ENCODE assay signal across 10 mouse cellular contexts in the genomic region with DNA sequence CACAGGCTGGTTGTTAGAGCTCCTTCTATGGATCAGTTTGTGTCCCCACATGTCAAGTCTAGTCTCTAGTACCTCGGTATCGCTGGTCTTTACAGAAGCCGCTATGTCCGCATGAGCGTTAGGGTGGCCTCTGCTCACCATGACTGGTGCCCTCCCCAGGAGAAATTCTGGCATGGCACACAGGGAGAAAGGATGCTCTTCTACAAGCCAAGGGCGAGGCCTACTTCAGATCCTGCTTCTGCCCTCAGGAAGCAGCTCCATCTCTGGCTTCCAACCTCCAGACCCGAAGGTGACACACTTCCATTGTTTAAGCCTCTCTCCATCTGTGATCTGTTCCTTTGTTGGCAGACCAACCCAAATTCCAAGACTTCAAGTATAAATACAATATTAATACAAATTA.
"Had no signal": no experiment of that assay in that cellular context is flagged by ENCODE, and none has a peak within 500 bp of the region (broad histone marks: within the 10 kb centered on the region; RNA-seq: fewer than 3 reads in every experiment).

No protein-coding gene starts in this region.

- H3K27me3 ChIP-seq: limb, embryonic 12.5 days; midbrain, embryonic 13.5 days had no signal

- ATAC-seq: intestine, embryonic 16.5 days; midbrain, embryonic 13.5 days had no signal

- H3K36me3 ChIP-seq: limb, embryonic 12.5 days; midbrain, embryonic 13.5 days had no signal

- DNase-seq: layer of hippocampus, adult 9-11 months; layer of hippocampus, postnatal 36 days; lung, adult 18-20 months; lung, postnatal 10 days; right cerebral cortex, postnatal 14 days; thymus, postnatal 36 days had no signal

- H3K9ac ChIP-seq: limb, embryonic 12.5 days; liver, embryonic 14.5 days; midbrain, embryonic 13.5 days had no signal

- H3K27ac ChIP-seq: limb, embryonic 12.5 days; liver, embryonic 14.5 days; midbrain, embryonic 13.5 days had no signal

- H3K4me2 ChIP-seq: limb, embryonic 12.5 days; midbrain, embryonic 13.5 days had no signal

- H3K9me3 ChIP-seq: limb, embryonic 12.5 days; midbrain, embryonic 13.5 days had no signal

- H3K4me3 ChIP-seq: limb, embryonic 12.5 days; midbrain, embryonic 13.5 days had no signal
